In genomic region chr5:139821466-139822459, GRCm38 (mm10) we compare ENCODE assay signal across 14 mouse cellular contexts. TPM values are rescaled to one million over a fixed set of nuclear protein-coding genes. Genes with fewer than 3 reads are reported as not detected.
DNase-seq lines count a peak whose midpoint lies in the region; ATAC-seq lines count a peak whose summit lies in the region.
"Had no signal": no experiment of that assay in that cellular context is flagged by ENCODE, and none has a peak within 500 bp of the region (broad histone marks: within the 10 kb centered on the region; RNA-seq: fewer than 3 reads in every experiment).

No protein-coding gene starts in this region.

- H3K27me3 ChIP-seq in kidney, embryonic 16.5 days (ENCODE audit: insufficient read depth, low read length), result no peaks in the 10 kb centered on the region
- H3K27me3 ChIP-seq in intestine, embryonic 15.5 days (replicated peaks), result no peaks in the 10 kb centered on the region
- H3K27me3 ChIP-seq in liver, embryonic 12.5 days (replicated peaks), result no peaks in the 10 kb centered on the region
- H3K27me3 ChIP-seq in stomach, embryonic 15.5 days (replicated peaks), result no peaks in the 10 kb centered on the region
- H3K27me3 ChIP-seq: embryonic facial prominence, embryonic 12.5 days; forebrain, embryonic 12.5 days; lung, embryonic 15.5 days had no signal

- ATAC-seq in kidney, embryonic 16.5 days (ENCODE audit: low FRiP score, low TSS enrichment), result peak; percentile 49
- ATAC-seq in intestine, embryonic 15.5 days, result peak; percentile 80
- ATAC-seq in liver, embryonic 12.5 days, result no peak
- ATAC-seq in stomach, embryonic 15.5 days (ENCODE audit: insufficient read depth, low FRiP score, low read depth), result no peak
- no peak for ATAC-seq in frontal cortex, adult (ENCODE audit: low TSS enrichment)

- WGBS in kidney, embryonic 16.5 days, result 33% methylated on average over 12 of the region's 12 CpGs
- 37% methylated on average over 12 of the region's 12 CpGs for WGBS in intestine, embryonic 15.5 days
- 68% methylated on average over 12 of the region's 12 CpGs for WGBS in liver, embryonic 12.5 days (ENCODE audit: insufficient replicate concordance)
- WGBS in stomach, embryonic 15.5 days, result 62% methylated on average over 12 of the region's 12 CpGs

- H3K9ac ChIP-seq in kidney, embryonic 16.5 days (replicated peaks; ENCODE audit: low read length), result no peak overlapping the region
- H3K9ac ChIP-seq in intestine, embryonic 15.5 days, result peak overlapping the region; percentile 20; the same call in 1 of the 2 replicates
- no peak overlapping the region for H3K9ac ChIP-seq in liver, embryonic 12.5 days
- H3K9ac ChIP-seq in stomach, embryonic 15.5 days, result no peak overlapping the region
- H3K9ac ChIP-seq: embryonic facial prominence, embryonic 12.5 days; forebrain, embryonic 12.5 days; lung, embryonic 15.5 days had no signal

- no peak overlapping the region for H3K4me3 ChIP-seq in kidney, embryonic 16.5 days (ENCODE audit: low read length)
- 0 out of 2 replicates have a peak overlapping the region, but pooled peaks have one; percentile 19 for H3K4me3 ChIP-seq in intestine, embryonic 15.5 days (replicated peaks)
- no peak overlapping the region for H3K4me3 ChIP-seq in liver, embryonic 12.5 days
- no peak overlapping the region for H3K4me3 ChIP-seq in stomach, embryonic 15.5 days (replicated peaks)
- H3K4me3 ChIP-seq: embryonic facial prominence, embryonic 12.5 days; forebrain, embryonic 12.5 days; lung, embryonic 15.5 days had no signal

- peaks cover 11% of the 10 kb centered on the region for H3K36me3 ChIP-seq in kidney, embryonic 16.5 days (ENCODE audit: insufficient read depth, low read length)
- peaks cover 13% of the 10 kb centered on the region; the same call in 1 of the 2 replicates for H3K36me3 ChIP-seq in intestine, embryonic 15.5 days
- H3K36me3 ChIP-seq in liver, embryonic 12.5 days, result peaks cover 47% of the 10 kb centered on the region
- peaks cover 15% of the 10 kb centered on the region; the same call in 1 of the 2 replicates for H3K36me3 ChIP-seq in stomach, embryonic 15.5 days

- H3K9me3 ChIP-seq in kidney, embryonic 16.5 days (ENCODE audit: low read length), result no peaks in the 10 kb centered on the region
- no peaks in the 10 kb centered on the region for H3K9me3 ChIP-seq in intestine, embryonic 15.5 days
- no peaks in the 10 kb centered on the region for H3K9me3 ChIP-seq in liver, embryonic 12.5 days (replicated peaks)
- no peaks in the 10 kb centered on the region for H3K9me3 ChIP-seq in stomach, embryonic 15.5 days
- H3K9me3 ChIP-seq: embryonic facial prominence, embryonic 12.5 days; forebrain, embryonic 12.5 days; lung, embryonic 15.5 days had no signal

- H3K4me1 ChIP-seq in kidney, embryonic 16.5 days (ENCODE audit: insufficient read depth, low read length), result peaks cover 16% of the 10 kb centered on the region
- H3K4me1 ChIP-seq in intestine, embryonic 15.5 days (replicated peaks), result peaks cover 39% of the 10 kb centered on the region
- peaks cover 67% of the 10 kb centered on the region for H3K4me1 ChIP-seq in liver, embryonic 12.5 days
- H3K4me1 ChIP-seq in stomach, embryonic 15.5 days, result peaks cover 9% of the 10 kb centered on the region

- peak overlapping the region; percentile 51 for H3K27ac ChIP-seq in kidney, embryonic 16.5 days (ENCODE audit: low read length)
- peak overlapping the region; percentile 86 for H3K27ac ChIP-seq in intestine, embryonic 15.5 days
- peak overlapping the region; percentile 54 for H3K27ac ChIP-seq in liver, embryonic 12.5 days
- H3K27ac ChIP-seq in stomach, embryonic 15.5 days, result peak overlapping the region; percentile 33; the same call in 1 of the 2 replicates
- H3K27ac ChIP-seq: embryonic facial prominence, embryonic 12.5 days; forebrain, embryonic 12.5 days; lung, embryonic 15.5 days had no signal

- H3K4me2 ChIP-seq in kidney, embryonic 16.5 days (replicated peaks; ENCODE audit: low read depth, low read length), result no peak overlapping the region
- H3K4me2 ChIP-seq in intestine, embryonic 15.5 days (replicated peaks), result peak overlapping the region; percentile 40
- H3K4me2 ChIP-seq in liver, embryonic 12.5 days, result no peak overlapping the region
- H3K4me2 ChIP-seq in stomach, embryonic 15.5 days, result no peak overlapping the region
- H3K4me2 ChIP-seq: embryonic facial prominence, embryonic 12.5 days; forebrain, embryonic 12.5 days; lung, embryonic 15.5 days had no signal

- DNase-seq in kidney, adult 18-20 months, result no peak
- no peak for DNase-seq in right cerebral cortex, postnatal 25 days
- DNase-seq in thymus, postnatal 36 days, result no peak
- DNase-seq: cerebellum, postnatal 36 days; right cerebral cortex, postnatal 14 days had no signal

RNA-seq across cellular contexts. Expression of gene Tmem184a, which starts 2.0 kb away (rescaled TPM):
- polyA plus RNA-seq in kidney, embryonic 16.5 days (2015; fragmentation: Nextera tagmentation; extraction: Ambion mirVana), result 9.6 and 10.3 TPM in 2 replicates
- polyA plus RNA-seq in intestine, embryonic 15.5 days (2015; fragmentation: Nextera tagmentation; extraction: Ambion mirVana), result 57.7 and 68.4 TPM in 2 replicates
- polyA plus RNA-seq in liver, embryonic 12.5 days (2016; fragmentation: Nextera tagmentation; extraction: Ambion mirVana), result 1.6 TPM in 2 replicates
- 27.8 and 32.3 TPM in 2 replicates for polyA plus RNA-seq in stomach, embryonic 15.5 days (2015; fragmentation: Nextera tagmentation; extraction: Ambion mirVana)

RNA-seq across cellular contexts. Expression of gene Gm26938, which starts 4.4 kb away (rescaled TPM):
- 0.72 TPM in 1 of 2 replicates, not detected in the other for polyA plus RNA-seq in kidney, embryonic 16.5 days (2015; fragmentation: Nextera tagmentation; extraction: Ambion mirVana)
- 0.29 TPM in 1 of 2 replicates, not detected in the other for polyA plus RNA-seq in intestine, embryonic 15.5 days (2015; fragmentation: Nextera tagmentation; extraction: Ambion mirVana)
- not detected in 2 replicates for polyA plus RNA-seq in liver, embryonic 12.5 days (2016; fragmentation: Nextera tagmentation; extraction: Ambion mirVana)
- polyA plus RNA-seq in stomach, embryonic 15.5 days (2015; fragmentation: Nextera tagmentation; extraction: Ambion mirVana), result not detected in 2 replicates
- polyA plus RNA-seq: embryonic facial prominence, embryonic 12.5 days; forebrain, embryonic 12.5 days; lung, embryonic 15.5 days; testis, adult 2 months had no signal

RNA-seq across cellular contexts. Expression of gene Psmg3, which starts 4.9 kb away (rescaled TPM):
- 74.3 and 77.5 TPM in 2 replicates for polyA plus RNA-seq in kidney, embryonic 16.5 days (2015; fragmentation: Nextera tagmentation; extraction: Ambion mirVana)
- polyA plus RNA-seq in intestine, embryonic 15.5 days (2015; fragmentation: Nextera tagmentation; extraction: Ambion mirVana), result 80.0 and 80.2 TPM in 2 replicates
- polyA plus RNA-seq in liver, embryonic 12.5 days (2016; fragmentation: Nextera tagmentation; extraction: Ambion mirVana), result 75.6 and 80.9 TPM in 2 replicates
- polyA plus RNA-seq in stomach, embryonic 15.5 days (2015; fragmentation: Nextera tagmentation; extraction: Ambion mirVana), result 73.5 and 74.9 TPM in 2 replicates

RNA-seq across cellular contexts. Expression of gene Mafk, which starts 30.4 kb away (rescaled TPM):
- 12.2 and 13.3 TPM in 2 replicates for polyA plus RNA-seq in kidney, embryonic 16.5 days (2015; fragmentation: Nextera tagmentation; extraction: Ambion mirVana)
- 17.6 and 20.7 TPM in 2 replicates for polyA plus RNA-seq in intestine, embryonic 15.5 days (2015; fragmentation: Nextera tagmentation; extraction: Ambion mirVana)
- polyA plus RNA-seq in liver, embryonic 12.5 days (2016; fragmentation: Nextera tagmentation; extraction: Ambion mirVana), result 47.7 and 48.9 TPM in 2 replicates
- polyA plus RNA-seq in stomach, embryonic 15.5 days (2015; fragmentation: Nextera tagmentation; extraction: Ambion mirVana), result 16.1 and 18.3 TPM in 2 replicates

RNA-seq across cellular contexts. Expression of gene Ints1, which starts 46.3 kb away (rescaled TPM):
- polyA plus RNA-seq in kidney, embryonic 16.5 days (2015; fragmentation: Nextera tagmentation; extraction: Ambion mirVana), result 28.3 and 30.4 TPM in 2 replicates
- polyA plus RNA-seq in intestine, embryonic 15.5 days (2015; fragmentation: Nextera tagmentation; extraction: Ambion mirVana), result 22.2 and 25.4 TPM in 2 replicates
- 21.8 and 23.3 TPM in 2 replicates for polyA plus RNA-seq in liver, embryonic 12.5 days (2016; fragmentation: Nextera tagmentation; extraction: Ambion mirVana)
- 19.2 and 21.3 TPM in 2 replicates for polyA plus RNA-seq in stomach, embryonic 15.5 days (2015; fragmentation: Nextera tagmentation; extraction: Ambion mirVana)

Comparison
In these comparisons a context has a peak if more than half of its experiments do, and no peak if none do; other contexts are left out.
1. ATAC-seq: peak in kidney, embryonic 16.5 days (single experiment) and intestine, embryonic 15.5 days (single experiment); none in liver, embryonic 12.5 days (single experiment), stomach, embryonic 15.5 days (single experiment) and frontal cortex, adult (single experiment).
2. H3K27ac ChIP-seq: peak in every context shown above with its lines; median percentile 86 in intestine, embryonic 15.5 days; 54 in liver, embryonic 12.5 days; 51 in kidney, embryonic 16.5 days; 33 in stomach, embryonic 15.5 days.